Mouse (Mus musculus) thymus, postnatal 14 days (tissue): ENCODE data around the gene Htr1a.

Source experiments
- DNase-seq: peaks from one replicate; pipeline ENCODE4 v3.0.0; 2021

Htr1a gene

GRCm38 (mm10) chr13:105443339-105443738 is at the start of gene Htr1a:
Gene Htr1a, plus strand, starts transcription at chr13:105443639.
- no peak for DNase-seq

- DNase-seq, result no peak
Measured at GRCm38 (mm10) chr13:105411535-105412326, 31.7 kb upstream of the Htr1a start.

DNA sequence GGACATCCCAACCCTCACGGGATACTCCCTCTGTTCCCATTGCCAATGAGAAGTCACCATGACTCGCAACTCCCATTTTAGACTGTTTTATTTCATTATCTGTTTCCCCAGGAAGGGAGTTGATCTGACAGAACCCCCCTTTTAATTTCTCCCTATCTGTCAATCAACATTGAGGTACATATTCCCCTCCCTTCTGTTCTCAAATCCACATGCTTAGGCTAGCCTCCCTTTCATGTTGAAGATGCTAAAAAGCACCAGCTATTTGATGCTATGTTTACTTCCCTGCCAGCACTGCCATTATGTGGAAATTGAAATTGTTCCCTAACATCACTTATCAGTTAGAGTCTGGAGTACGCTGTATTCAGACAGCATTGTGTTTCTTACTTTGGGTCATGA is 31.1 kb upstream of the Htr1a start:
- DNase-seq, result no peak

DNA sequence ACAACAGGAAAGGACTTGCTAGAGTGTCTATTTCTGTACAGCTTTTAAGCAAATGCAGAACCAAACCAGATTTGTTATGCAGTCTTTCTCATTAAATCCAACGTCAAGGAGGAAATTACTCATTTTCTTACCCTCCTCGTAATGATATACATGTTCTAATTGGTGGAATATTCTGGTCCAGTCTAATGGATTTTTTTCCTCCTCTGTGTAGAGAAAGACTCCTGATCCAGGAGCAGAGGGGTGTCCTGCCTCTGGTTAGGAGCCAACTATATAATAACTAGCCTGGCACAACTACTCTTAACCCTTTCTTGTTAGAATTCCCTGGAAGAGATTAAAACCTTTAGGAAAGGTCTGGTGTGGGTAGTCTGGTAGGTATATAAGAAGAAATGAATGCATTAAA is 10.3 kb upstream of the Htr1a start:
- no peak for DNase-seq

DNA sequence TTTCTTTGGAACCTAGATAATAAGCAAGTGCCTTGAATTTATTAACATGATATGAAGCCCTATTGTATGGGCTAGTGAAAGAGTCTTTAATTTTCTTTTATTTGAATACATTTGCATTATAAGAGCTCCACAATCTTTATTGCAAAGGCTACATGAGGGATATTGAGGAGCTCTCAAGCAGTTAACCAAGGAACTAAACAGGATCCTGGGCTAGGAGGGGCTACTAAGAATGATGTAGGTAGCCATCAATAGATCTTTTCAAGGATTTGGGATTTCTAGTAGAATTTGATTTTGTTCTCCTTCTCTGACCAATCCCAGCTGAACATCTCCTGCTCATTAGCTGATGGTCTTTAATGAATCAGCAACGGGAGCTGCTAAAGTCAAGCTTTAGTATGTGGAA is 9.8 kb upstream of the Htr1a start:
- DNase-seq, result no peak

GRCm38 (mm10) chr13:105442576-105442975 is 863 bp upstream of the Htr1a start:
- peak; percentile 10 for DNase-seq

GRCm38 (mm10) chr13:105443871-105444237 is 415 bp downstream of the Htr1a start:
- no peak for DNase-seq

- DNase-seq, result no peak
Measured at GRCm38 (mm10) chr13:105444238-105444894, 927 bp downstream of the Htr1a start.

- no peak for DNase-seq
Measured at GRCm38 (mm10) chr13:105444895-105445281, 1.4 kb downstream of the Htr1a start.

DNA sequence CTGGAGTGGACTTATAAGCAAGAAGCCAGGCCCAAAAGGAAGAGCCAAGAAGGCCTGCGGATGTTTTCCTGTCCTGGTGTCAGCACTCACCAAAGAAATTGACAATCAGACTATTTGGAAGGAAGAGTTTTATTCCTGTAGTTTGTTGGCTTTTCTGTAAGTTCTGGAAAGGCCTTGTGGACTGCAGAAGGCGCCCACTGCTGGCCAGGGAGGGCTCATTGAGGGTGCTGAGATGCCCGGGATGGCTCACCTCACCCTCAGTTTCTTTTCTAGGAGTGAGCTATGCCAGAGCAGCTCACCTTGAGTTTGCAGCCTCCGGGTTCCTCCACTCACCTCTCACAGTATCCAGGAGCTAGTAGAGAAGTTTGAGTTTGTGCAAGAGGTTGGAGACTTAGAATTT is 2.8 kb downstream of the Htr1a start:
- DNase-seq, result no peak

DNA sequence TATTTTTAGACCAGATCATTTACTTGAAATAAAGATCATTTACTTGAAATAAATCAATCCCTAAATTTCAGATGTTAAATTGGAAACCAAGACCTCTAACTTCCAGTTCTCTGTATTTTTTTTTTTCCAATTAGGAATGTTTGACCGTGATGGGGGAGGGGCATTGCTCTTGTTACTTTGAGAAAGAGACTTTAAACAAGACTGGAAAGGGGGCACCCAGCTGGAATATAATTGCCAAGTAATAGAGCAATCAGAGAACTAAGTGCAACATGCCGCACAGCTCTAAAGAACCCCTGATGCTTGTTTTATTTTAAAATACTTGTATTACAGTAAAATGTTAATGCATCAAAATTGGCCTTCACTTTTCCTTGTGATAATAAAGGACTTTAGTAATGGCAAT is 4.3 kb downstream of the Htr1a start:
- DNase-seq, result no peak

- DNase-seq, result no peak
Measured at GRCm38 (mm10) chr13:105451536-105451935, 8.1 kb downstream of the Htr1a start.
